Mouse (Mus musculus) brain, embryonic 14.5 days (tissue): ENCODE measurements around the gene Tescl. TPM values are rescaled to one million over a fixed set of nuclear protein-coding genes. Genes with fewer than 3 reads are reported as not detected.

Experiments
- DNase-seq: peaks from one replicate; pipeline ENCODE4 v3.0.0-alpha.2; 2011; ENCODE audit warnings: low read depth
- CTCF ChIP-seq: fragments of 200-500 bp; IDR thresholded peaks from 2 replicates; pipeline ENCODE4 v1.5.1; 2012; ENCODE audit warnings: inconsistent platforms, mild to moderate bottlenecking, moderate library complexity, borderline replicate concordance; ENCODE audit not compliant: insufficient read depth, insufficient read length; ENCODE audit errors: extremely low read depth
- POLR2A ChIP-seq: fragments of 200-500 bp; IDR thresholded peaks from 2 replicates; pipeline ENCODE4 v1.6.1; 2012; ENCODE audit warnings: mild to moderate bottlenecking, inconsistent platforms, borderline replicate concordance; ENCODE audit not compliant: poor library complexity, insufficient read depth, insufficient read length, severe bottlenecking; ENCODE audit errors: extremely low read depth
- polyA plus RNA-seq: library from polyadenylated mRNA; depleted of rRNA; stranded (reverse); fragments of >200 nt; gene quantifications from 2 replicates; pipeline ENCODE4 v1.2.3, GENCODE M21; 2012

Tescl gene
- polyA plus RNA-seq, 1 experiment, result 0.23 TPM

- DNase-seq, result no peak
- TF ChIP-seq CTCF, result no peak
Observed at GRCm38 (mm10) chr7:24359269-24359668, 25.5 kb upstream of the Tescl start.

- TF ChIP-seq CTCF (peak; percentile 48; the same call in 1 of the 2 replicates), POLR2A (no peak)
- DNase-seq, result no peak
Observed at GRCm38 (mm10) chr7:24357899-24358298, 24.2 kb upstream of the Tescl start.

- no peak for TF ChIP-seq CTCF
- TF ChIP-seq POLR2A, result no peak
- no peak for DNase-seq
Observed at GRCm38 (mm10) chr7:24356081-24356480, 22.3 kb upstream of the Tescl start.

GRCm38 (mm10) chr7:24355646-24356045 lies 21.9 kb upstream of the Tescl start:
- DNase-seq, result no peak
- TF ChIP-seq CTCF (no peak), POLR2A (no peak)

- no peak for TF ChIP-seq POLR2A
- no peak for TF ChIP-seq CTCF
- DNase-seq, result no peak
Observed at GRCm38 (mm10) chr7:24348896-24349295, 15.2 kb upstream of the Tescl start, which contains the start of gene Lypd5. Gene Lypd5 (plus strand): TSS chr7:24349196.

GRCm38 (mm10) chr7:24346444-24346843 lies 12.7 kb upstream of the Tescl start:
- no peak for DNase-seq
- TF ChIP-seq POLR2A (no peak), CTCF (no peak)

GRCm38 (mm10) chr7:24343701-24344272 lies 10.1 kb upstream of the Tescl start:
- TF ChIP-seq POLR2A (no peak), CTCF (no peak)
- DNase-seq, result no peak

- TF ChIP-seq POLR2A (no peak), CTCF (peak; percentile 30; the same call in 1 of the 2 replicates)
- DNase-seq, result no peak
Observed at GRCm38 (mm10) chr7:24338241-24338640, 4.5 kb upstream of the Tescl start.

- TF ChIP-seq CTCF (peak; percentile 71; the same call in 1 of the 2 replicates), POLR2A (no peak)
- peak; percentile 84 for DNase-seq
Observed at GRCm38 (mm10) chr7:24335699-24336309, 2.1 kb upstream of the Tescl start.

- DNase-seq, result no peak
- TF ChIP-seq POLR2A, result no peak
- TF ChIP-seq CTCF, result no peak
Observed at GRCm38 (mm10) chr7:24327281-24327975, 6.3 kb downstream of the Tescl start.

GRCm38 (mm10) chr7:24326273-24327135 lies 7.2 kb downstream of the Tescl start:
- TF ChIP-seq CTCF (no peak), POLR2A (no peak)
- peak; percentile 71 for DNase-seq

- peak; percentile 77 for DNase-seq
- TF ChIP-seq CTCF, result 0 out of 2 replicates have a peak, but pooled peaks have one; percentile 8
- TF ChIP-seq POLR2A, result no peak; the same call in 1 of the 2 replicates
Observed at GRCm38 (mm10) chr7:24325675-24326128, 8.0 kb downstream of the Tescl start.
